Mouse (Mus musculus): Measurements from ENCODE around the gene Tnp2.

The Tnp2 gene

GRCm38 (mm10) chr16:10788866-10789265, 406 bp upstream of the Tnp2 start:
- DNase-seq (ENCODE audit: low spot score): no peak

- DNase-seq (ENCODE audit: low spot score): no peak
These were observed 857 bp downstream of the Tnp2 start for GRCm38 (mm10) chr16:10787548-10788058.

- DNase-seq (ENCODE audit: low spot score): peak; percentile 28
These were observed 1.5 kb downstream of the Tnp2 start for GRCm38 (mm10) chr16:10786782-10787547.

DNA sequence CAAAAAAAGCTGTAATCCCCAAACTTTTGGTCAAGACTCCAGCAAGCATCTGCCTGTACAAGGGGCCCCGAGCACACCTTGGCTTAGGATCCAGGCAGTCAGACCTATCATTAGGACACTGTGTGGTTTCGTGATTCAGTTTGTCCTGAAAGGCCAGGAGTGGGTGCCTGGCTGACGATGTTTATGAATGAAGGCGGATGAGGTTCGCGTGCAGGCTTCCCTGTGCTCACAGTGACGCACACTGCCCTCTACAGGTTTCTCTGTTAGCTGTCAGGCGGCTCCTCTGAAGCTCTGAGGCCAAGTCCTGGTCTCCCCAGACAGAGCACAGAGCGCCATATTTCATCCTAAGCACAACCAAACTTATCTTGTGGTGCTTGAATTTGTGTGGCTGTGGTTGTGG, 2.2 kb downstream of the Tnp2 start:
- DNase-seq (ENCODE audit: low spot score): peak; percentile 94

- DNase-seq (ENCODE audit: low spot score): peak; percentile 93
These were observed 2.9 kb downstream of the Tnp2 start, which contains the start of gene Socs1 for GRCm38 (mm10) chr16:10785371-10786231. Gene Socs1 (minus strand): TSS chr16:10785536.

GRCm38 (mm10) chr16:10784793-10785370, 3.6 kb downstream of the Tnp2 start:
- peak; percentile 90 for DNase-seq (ENCODE audit: low spot score)

GRCm38 (mm10) chr16:10783883-10784792, 4.3 kb downstream of the Tnp2 start:
- DNase-seq (ENCODE audit: low spot score): no peak

DNA sequence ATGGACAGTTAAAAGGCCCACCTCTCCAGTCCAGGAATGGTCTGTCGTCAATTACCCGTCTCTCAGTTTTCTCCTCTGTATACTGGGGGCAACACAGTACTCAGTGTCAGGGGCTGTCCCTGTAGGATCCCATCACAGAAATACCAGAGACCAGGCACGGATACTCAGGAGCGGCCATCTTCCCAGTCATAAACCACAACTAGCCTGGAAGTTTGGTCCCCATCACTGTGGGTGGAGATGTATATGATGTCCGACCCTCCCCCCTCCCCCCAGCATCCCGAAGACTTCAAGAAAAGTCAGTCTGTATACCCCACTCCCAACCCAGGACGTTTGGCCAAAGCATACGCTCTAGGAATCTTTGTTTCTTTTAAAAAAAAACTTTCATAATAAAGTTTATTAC, 5.0 kb downstream of the Tnp2 start:
- DNase-seq (ENCODE audit: low spot score): no peak

DNA sequence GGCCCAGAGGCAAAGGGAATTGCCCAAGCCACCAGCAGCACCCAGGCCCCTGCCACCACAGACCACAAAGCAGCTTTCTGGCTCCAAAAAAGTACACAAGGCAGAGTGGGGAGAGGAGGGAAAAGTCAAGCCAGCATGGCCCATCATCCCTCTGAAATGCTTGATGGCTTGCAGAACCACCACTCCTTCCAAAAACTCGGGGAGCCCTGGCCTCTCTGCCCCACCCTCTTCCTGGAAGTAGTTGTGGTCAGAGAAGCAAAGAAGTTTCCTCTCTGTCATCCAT, 5.4 kb downstream of the Tnp2 start:
- DNase-seq (ENCODE audit: low spot score): no peak

DNA sequence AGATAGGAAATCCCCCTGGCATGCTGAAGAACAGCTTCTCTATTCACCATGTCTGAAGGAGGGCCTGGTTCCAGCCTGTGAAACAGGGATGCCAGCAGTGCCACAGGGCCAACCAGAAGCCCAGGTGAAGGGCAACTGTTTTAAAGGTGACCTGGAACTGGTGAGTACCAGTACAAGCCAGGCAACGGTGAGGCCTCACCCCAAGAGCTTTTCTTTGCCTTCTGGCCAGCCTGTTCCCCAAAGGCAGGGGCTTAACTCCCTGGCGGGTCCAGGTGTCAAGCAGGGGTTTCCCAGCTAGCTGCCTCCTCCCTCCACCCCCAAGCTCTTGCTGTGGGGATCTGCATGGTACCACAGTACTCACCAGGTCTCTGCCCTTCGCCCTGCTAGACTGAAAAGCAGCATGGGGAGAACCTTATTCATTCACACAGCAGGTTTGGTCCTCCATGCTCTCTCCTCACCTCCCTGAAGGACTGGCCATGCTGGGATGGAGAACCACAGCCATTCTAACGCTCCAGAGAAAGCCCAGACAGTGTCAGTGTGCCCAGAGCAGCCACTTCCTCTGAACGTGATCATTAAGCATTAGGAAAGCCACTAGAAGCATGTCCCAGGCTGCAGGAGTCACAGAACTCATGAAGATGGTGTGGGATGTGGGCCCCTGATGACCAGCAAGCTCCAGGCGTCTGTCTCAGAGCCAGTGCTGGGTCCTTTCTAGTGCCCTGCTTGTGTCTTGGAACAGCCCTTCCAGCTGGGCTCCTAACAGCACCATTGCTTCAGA, 5.9 kb downstream of the Tnp2 start:
- DNase-seq (ENCODE audit: low spot score): no peak

- DNase-seq (ENCODE audit: low spot score): no peak
These were observed 6.5 kb downstream of the Tnp2 start for GRCm38 (mm10) chr16:10781862-10782371.

DNA sequence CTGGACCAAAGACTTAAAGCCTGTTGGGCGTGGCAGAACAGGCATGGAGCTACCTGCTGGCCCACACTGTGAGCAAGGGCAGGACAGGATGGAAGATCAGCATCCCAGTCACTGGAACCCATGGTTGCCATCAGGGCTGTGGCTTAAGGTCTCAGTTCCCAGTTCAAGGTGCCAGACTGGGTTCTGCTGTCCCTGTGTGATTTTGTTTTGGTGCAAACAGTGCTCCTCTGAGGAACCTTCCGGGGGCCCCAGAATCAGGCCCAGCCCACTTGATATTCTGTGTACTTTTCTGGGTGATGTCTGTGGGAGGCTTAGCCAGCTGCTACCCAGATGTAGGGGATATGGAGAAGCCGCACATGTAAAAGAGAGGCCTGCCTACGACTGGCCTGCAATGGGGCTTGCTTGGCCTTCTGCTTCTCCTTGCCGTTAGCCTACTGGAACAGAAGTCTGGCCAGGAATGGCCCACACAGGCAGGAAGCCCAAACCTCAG, 7.8 kb downstream of the Tnp2 start:
- no peak for DNase-seq (ENCODE audit: low spot score)

DNA sequence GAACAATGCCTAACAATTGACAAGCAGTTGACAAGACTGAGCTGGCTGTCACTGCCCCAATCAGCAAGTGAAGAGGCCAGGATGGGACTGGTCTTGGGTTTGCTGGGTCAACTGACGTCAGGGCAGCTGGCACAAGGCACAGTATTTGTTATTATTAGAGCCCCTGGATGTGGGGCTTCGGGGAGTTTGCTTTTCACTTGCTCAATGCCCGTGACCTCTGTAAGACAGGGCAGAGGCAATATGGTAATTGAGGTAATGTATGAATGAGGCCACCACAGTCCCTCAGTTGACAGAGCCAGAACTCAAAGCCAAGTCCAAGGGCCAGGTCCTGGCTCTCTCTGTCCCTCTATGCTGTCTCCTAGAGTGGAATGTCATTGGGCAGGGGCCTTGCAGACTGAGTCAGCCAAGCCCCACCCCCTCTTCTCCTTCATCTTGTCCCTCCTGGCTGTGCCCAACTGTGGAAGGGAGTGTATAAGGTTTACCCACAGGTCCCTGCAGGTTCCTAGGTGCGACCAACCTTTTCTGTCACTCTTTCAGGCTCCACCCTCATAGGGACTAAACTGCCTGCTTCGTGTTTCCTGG, 10.8 kb downstream of the Tnp2 start:
- no peak for DNase-seq (ENCODE audit: low spot score)

DNA sequence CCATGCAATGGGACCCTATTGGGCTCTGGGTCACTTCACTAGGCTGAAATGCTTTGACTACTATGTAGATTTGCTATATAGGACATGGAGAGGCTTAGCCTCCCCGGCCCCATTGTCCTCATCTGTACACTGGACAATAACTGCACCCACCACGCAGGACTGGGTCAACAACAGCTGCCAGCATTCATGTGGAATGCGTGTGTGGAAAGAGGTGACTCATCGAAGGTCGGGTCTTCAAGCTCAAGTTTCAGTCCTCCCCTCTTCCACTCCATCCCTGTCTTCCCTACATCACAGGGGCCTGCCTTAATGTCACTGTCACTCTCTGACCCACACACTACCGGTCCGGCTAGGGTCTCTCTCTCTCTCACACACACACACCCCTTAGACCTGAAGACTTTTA, 12.1 kb downstream of the Tnp2 start:
- DNase-seq (ENCODE audit: low spot score): no peak

- DNase-seq (ENCODE audit: low spot score): no peak
These were observed 13.7 kb downstream of the Tnp2 start for GRCm38 (mm10) chr16:10774726-10775125.

DNA sequence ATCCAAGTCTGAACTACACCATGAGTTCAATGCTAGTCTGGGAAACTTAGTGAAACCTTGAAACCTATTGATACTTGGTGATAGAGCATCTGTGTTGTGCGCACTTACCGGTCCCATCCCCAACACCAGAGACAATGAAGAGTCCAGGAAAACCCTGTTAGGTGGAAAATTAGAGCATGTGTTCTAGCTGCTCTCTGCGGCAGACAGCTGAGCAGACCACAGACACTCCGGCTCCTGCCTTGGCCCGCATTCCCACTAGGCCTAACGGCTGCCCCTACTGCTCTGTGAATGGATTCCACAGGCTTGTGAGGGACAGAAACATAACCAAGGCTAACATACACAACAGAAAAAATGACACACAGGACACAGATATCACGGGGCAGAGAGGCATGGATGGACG, 14.9 kb downstream of the Tnp2 start:
- DNase-seq (ENCODE audit: low spot score): no peak

GRCm38 (mm10) chr16:10771769-10772510, 16.5 kb downstream of the Tnp2 start:
- no peak for DNase-seq (ENCODE audit: low spot score)

DNA sequence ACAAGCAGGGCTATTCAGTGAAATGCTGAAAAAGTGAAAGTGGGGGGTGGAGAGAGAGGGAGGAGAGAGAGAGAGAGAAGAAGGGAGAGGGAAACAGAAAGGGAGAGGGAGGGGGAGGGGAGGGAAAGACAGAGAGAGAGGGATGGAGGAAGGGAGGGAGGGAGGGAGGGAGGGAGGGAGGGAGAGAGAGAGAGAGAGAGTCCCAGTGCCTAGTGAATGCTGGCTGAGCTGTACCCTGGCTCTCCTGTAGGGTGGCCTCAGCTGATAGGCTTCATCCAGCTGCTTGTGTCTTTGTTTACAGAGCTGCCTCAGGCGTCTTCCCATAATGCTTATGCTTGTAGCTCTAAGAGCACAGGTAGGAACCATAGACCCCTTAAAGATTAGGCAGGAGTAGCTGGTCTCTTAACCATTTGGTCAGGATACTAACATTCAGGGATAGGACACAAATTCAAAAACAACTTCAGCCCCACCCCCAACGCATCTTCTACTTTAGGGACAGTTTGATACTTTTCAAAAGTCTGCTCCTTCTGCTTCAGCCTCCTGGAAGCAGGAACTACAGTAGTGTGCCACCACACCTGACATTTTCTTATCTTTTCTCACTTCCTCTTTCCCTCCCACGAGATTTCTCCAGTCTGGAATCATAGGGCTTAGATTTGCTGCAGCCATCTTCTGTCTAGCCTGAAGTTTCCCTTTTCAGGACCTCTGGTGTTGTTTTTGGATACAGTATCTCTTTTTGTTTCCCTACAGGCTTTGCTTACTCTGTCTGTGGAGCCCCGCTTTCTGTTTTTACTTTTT, 17.7 kb downstream of the Tnp2 start:
- no peak for DNase-seq (ENCODE audit: low spot score)

DNA sequence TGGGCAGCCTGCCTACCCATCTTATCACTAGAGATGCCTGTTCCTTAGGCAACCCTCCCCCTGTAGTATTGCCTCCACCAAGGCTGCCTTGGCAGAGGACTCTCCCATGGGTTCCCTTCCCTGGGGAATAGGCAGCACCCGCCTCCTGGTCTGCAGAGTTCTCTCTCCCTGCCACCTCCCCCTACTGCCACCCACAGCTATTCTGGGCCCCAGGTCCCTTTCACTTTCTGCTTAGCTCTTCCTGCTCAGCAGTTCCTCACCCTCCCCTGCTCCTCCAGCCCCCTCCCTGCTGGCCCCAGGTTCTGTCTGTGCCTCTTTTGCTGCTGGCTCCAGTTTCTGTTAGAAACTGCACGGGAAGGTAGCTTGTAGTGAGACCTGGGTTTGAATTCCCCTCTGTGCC, 18.8 kb downstream of the Tnp2 start:
- peak; percentile 22 for DNase-seq (ENCODE audit: low spot score)

Measured in MN1 (cell line).